Mouse (Mus musculus) CH12.LX (cell line): ENCODE results near the gene Ubl4a. TPM values are rescaled to one million over a fixed set of nuclear protein-coding genes. Genes with fewer than 3 reads are reported as not detected.
"Not testable (repeated sequence)": the region's sequence is repeated elsewhere in the genome, so short reads cannot be mapped to it uniquely, and the experiment has no call there.

ENCODE experiments used
- DNase-seq: peaks from one replicate; pipeline ENCODE4 v3.0.0-alpha.2; 2013; ENCODE audit errors: extremely low read depth
- H3K27ac ChIP-seq: 2 replicates; pipeline ENCODE4 v1.5.1; 2012; ENCODE audit warnings: low read depth, mild to moderate bottlenecking, control low read depth, moderate library complexity; ENCODE audit not compliant: insufficient read depth
- H3K27me3 ChIP-seq: replicated peaks from 2 replicates; pipeline ENCODE3; 2012; ENCODE audit warnings: inconsistent platforms
- H3K36me3 ChIP-seq, 2 experiments: replicated peaks in 1 of 2; 2 replicates each; pipeline versions ENCODE3 to v1.6.1; 2012; ENCODE audit warnings: inconsistent platforms in 1 of 2, low read length in 1 of 2, mild to moderate bottlenecking in 1 of 2, mixed read lengths in 1 of 2, moderate library complexity in 1 of 2; ENCODE audit not compliant: control insufficient read depth in 1 of 2, insufficient read depth in 1 of 2
- H3K4me1 ChIP-seq, 2 experiments: 2 replicates each; pipeline ENCODE4 v1.6.1; 2012; ENCODE audit warnings: inconsistent platforms in 1 of 2, moderate library complexity in 1 of 2; ENCODE audit not compliant: insufficient read depth in 2 of 2, control insufficient read depth in 1 of 2
- H3K4me2 ChIP-seq: 2 replicates; pipeline ENCODE4 v1.6.1; 2012; ENCODE audit warnings: low read depth, mild to moderate bottlenecking, control low read depth; ENCODE audit not compliant: poor library complexity, insufficient read depth, severe bottlenecking
- H3K4me3 ChIP-seq, 3 experiments: fragments of 150-350 bp in 1 of 3; sonication (generic) in 1 of 3; replicated peaks in 1 of 3; 2 replicates each; pipeline versions ENCODE3 to v1.5.1; 2011 to 2012; ENCODE audit warnings: low read depth in 2 of 3, low read length in 2 of 3, mild to moderate bottlenecking in 2 of 3, moderate library complexity in 2 of 3, control low read depth in 1 of 3, improper control_type of control experiment in 1 of 3, inconsistent platforms in 1 of 3, mixed read lengths in 1 of 3; ENCODE audit not compliant: poor library complexity in 1 of 3
- H3K79me2 ChIP-seq: replicated peaks from 2 replicates; pipeline ENCODE4 v1.6.1; 2012; ENCODE audit warnings: mild to moderate bottlenecking, moderate library complexity; ENCODE audit not compliant: control insufficient read depth, poor library complexity, insufficient read depth, severe bottlenecking; ENCODE audit errors: extremely low read depth
- H3K9ac ChIP-seq: 2 replicates; pipeline ENCODE4 v1.6.1; 2012; ENCODE audit warnings: low read depth, mild to moderate bottlenecking, control low read depth, moderate library complexity; ENCODE audit not compliant: insufficient read depth
- H3K9me3 ChIP-seq: replicated peaks from 2 replicates; pipeline ENCODE3; 2012; ENCODE audit warnings: low read length, inconsistent platforms, mixed read lengths
- CTCF ChIP-seq, 2 experiments: IDR thresholded peaks in 1 of 2; conservative IDR thresholded peaks in 1 of 2; 2 replicates each; pipeline ENCODE4 v1.5.1; 2011 to 2012; ENCODE audit warnings: low read depth in 2 of 2, low read length in 2 of 2, improper control_type of control experiment in 1 of 2, inconsistent platforms in 1 of 2, mild to moderate bottlenecking in 1 of 2, moderate library complexity in 1 of 2
- ELF1 ChIP-seq: IDR thresholded peaks from 2 replicates; pipeline ENCODE4 v1.6.1; 2014; ENCODE audit warnings: low read depth, mild to moderate bottlenecking, inconsistent platforms, low read length, improper control_type of control experiment
- EP300 ChIP-seq: IDR thresholded peaks from 2 replicates; pipeline ENCODE4 v1.6.1; 2011; ENCODE audit warnings: low read length, improper control_type of control experiment
- HCFC1 ChIP-seq: IDR thresholded peaks from 2 replicates; pipeline ENCODE4 v1.6.1; 2012; ENCODE audit warnings: low read depth, mild to moderate bottlenecking, inconsistent platforms, low read length, improper control_type of control experiment
- JUND ChIP-seq: conservative IDR thresholded peaks from 2 replicates; pipeline ENCODE4 v1.6.1; 2011; ENCODE audit warnings: low read depth, low read length, improper control_type of control experiment
- KAT2A ChIP-seq: IDR thresholded peaks from 2 replicates; pipeline ENCODE4 v1.6.1; 2012; ENCODE audit warnings: low read length, improper control_type of control experiment, inconsistent platforms; ENCODE audit not compliant: insufficient replicate concordance
- MAX ChIP-seq: IDR thresholded peaks from 2 replicates; pipeline ENCODE4 v1.6.1; 2011; ENCODE audit warnings: low read length, improper control_type of control experiment
- MAZ ChIP-seq: IDR thresholded peaks from 2 replicates; pipeline ENCODE4 v1.6.1; 2012; ENCODE audit warnings: low read depth, mild to moderate bottlenecking, inconsistent platforms, low read length, improper control_type of control experiment, moderate library complexity
- NELFE ChIP-seq: IDR thresholded peaks from 2 replicates; pipeline ENCODE4 v1.6.1; 2011; ENCODE audit warnings: low read depth, low read length, improper control_type of control experiment
- NRF1 ChIP-seq: IDR thresholded peaks from 2 replicates; pipeline ENCODE4 v1.6.1; 2014; ENCODE audit warnings: low read depth, mild to moderate bottlenecking, inconsistent platforms, low read length, improper control_type of control experiment, moderate library complexity
- POLR2A ChIP-seq: IDR thresholded peaks from 2 replicates; pipeline ENCODE4 v1.6.1; 2011; ENCODE audit warnings: low read depth, mild to moderate bottlenecking, improper control_type of control experiment, low read length
- POLR2AphosphoS2 ChIP-seq: IDR thresholded peaks from 2 replicates; pipeline ENCODE4 v1.6.1; 2011; ENCODE audit warnings: low read depth, low read length, improper control_type of control experiment
- SIN3A ChIP-seq: IDR thresholded peaks from 2 replicates; pipeline ENCODE4 v1.6.1; 2012; ENCODE audit warnings: low read length, improper control_type of control experiment, inconsistent platforms
- TBP ChIP-seq: conservative IDR thresholded peaks from 2 replicates; pipeline ENCODE4 v1.6.1; 2011; ENCODE audit warnings: low read depth, low read length, improper control_type of control experiment
- TCF12 ChIP-seq: IDR thresholded peaks from 2 replicates; pipeline ENCODE4 v1.6.1; 2014; ENCODE audit warnings: low read depth, mild to moderate bottlenecking, inconsistent platforms, low read length, improper control_type of control experiment
- USF1 ChIP-seq: IDR thresholded peaks from 2 replicates; pipeline ENCODE4 v1.6.1; 2014; ENCODE audit warnings: low read depth, mild to moderate bottlenecking, inconsistent platforms, low read length, improper control_type of control experiment
- ZC3H11A ChIP-seq: IDR thresholded peaks from 2 replicates; pipeline ENCODE4 v1.6.1; 2012; ENCODE audit warnings: low read depth, mild to moderate bottlenecking, inconsistent platforms, low read length, improper control_type of control experiment
- ZMIZ1 ChIP-seq: IDR thresholded peaks from 2 replicates; pipeline ENCODE4 v1.6.1; 2012; ENCODE audit warnings: low read depth, mild to moderate bottlenecking, inconsistent platforms, low read length, improper control_type of control experiment
- ZNF384 ChIP-seq: IDR thresholded peaks from 2 replicates; pipeline ENCODE4 v1.6.1; 2012; ENCODE audit warnings: low read depth, low read length, improper control_type of control experiment, inconsistent platforms
- dilution Hi-C: fragments of 300-500 bp; cut with MboI; formaldehyde crosslinking; loops from 2 replicates; pipeline ENCODE4 v1.14.3; 2020; ENCODE audit warnings: low sequenced_read_pairs; ENCODE audit not compliant: extremely low pct_unique_long_range_greater_than_20kb, extremely low pct_ligation_motif_present
- in situ Hi-C: fragments of 300-500 bp; cut with MboI; formaldehyde crosslinking; loops from 3 replicates; pipeline ENCODE4 v1.14.3; 2019; ENCODE audit warnings: low sequenced_read_pairs, low pct_ligation_motif_present, low pct_unique_long_range_greater_than_20kb, mixed read lengths
- polyA plus RNA-seq: library from polyadenylated mRNA; unstranded; fragments of >175 nt; gene quantifications from 2 replicates; pipeline ENCODE4 v1.2.1, GENCODE M21; 2012; ENCODE audit warnings: low read depth; ENCODE audit not compliant: insufficient read length
- total RNA-seq, 2 experiments: library from RNA; depleted of rRNA; stranded (reverse); fragments of 300-350 nt in 1 of 2; fragments of >200 nt in 1 of 2; gene quantifications; 2 replicates each; pipeline ENCODE4 v1.2.3; 2012 to 2014

Gene Ubl4a
- total and polyA plus RNA-seq, 3 experiments = 12.7 to 39.2 (median 19.3) TPM

GRCm38 (mm10) chrX:74357069-74357468 lies 15.9 kb downstream of the Ubl4a start:
- H3K9me3 ChIP-seq, H3K27me3 ChIP-seq, DNase-seq, in situ Hi-C loops, H3K36me3 ChIP-seq, H3K4me2 ChIP-seq, H3K4me1 ChIP-seq, H3K4me3 ChIP-seq, H3K79me2 ChIP-seq, dilution Hi-C loops, H3K9ac ChIP-seq, H3K27ac ChIP-seq: not testable (repeated sequence)
- 0 out of 2 replicates have a peak, but pooled peaks have one; percentile 53 for TF ChIP-seq TBP

GRCm38 (mm10) chrX:74353467-74353770 lies 19.6 kb downstream of the Ubl4a start, which contains the start of gene Lage3:
TSS of gene Lage3 (minus strand) at chrX:74353618.
- no peaks in the 10 kb centered on the region for H3K9me3 ChIP-seq
- TF ChIP-seq ZC3H11A = no peak
- 0 out of 2 replicates have a peak, but pooled peaks have one; percentile 34 for TF ChIP-seq SIN3A
- TF ChIP-seq POLR2A = peak; percentile 71
- TF ChIP-seq POLR2AphosphoS2 = no peak
- TF ChIP-seq ZMIZ1 = 0 out of 2 replicates have a peak, but pooled peaks have one; percentile 44
- peak; percentile 71 for TF ChIP-seq NELFE
- no peak for TF ChIP-seq ZNF384
- TF ChIP-seq CTCF (conservative IDR thresholded peaks at IDR 0.05 in 1 of 2, IDR thresholded peaks at IDR 0.05 in 1 of 2; ENCODE audit: low read depth in 2 of 2, low read length in 2 of 2) = no peak
- TF ChIP-seq ELF1 = peak; percentile 41; the same call in 1 of the 2 replicates
- peak; percentile 77 for TF ChIP-seq NRF1
- peak; percentile 62 for TF ChIP-seq TCF12
- TF ChIP-seq USF1 = no peak
- 0 out of 2 replicates have a peak, but pooled peaks have one; percentile 17 for TF ChIP-seq KAT2A
- TF ChIP-seq MAX = no peak
- peak; percentile 51 for TF ChIP-seq HCFC1
- TF ChIP-seq MAZ = peak; percentile 56; the same call in 1 of the 2 replicates
- no peak for TF ChIP-seq JUND
- no peak for TF ChIP-seq EP300
- peak within 1 kb of the TSS; percentile 61 to 88 (median 68) for H3K4me3 ChIP-seq
- H3K79me2 ChIP-seq = 0 out of 2 replicates have a peak, but pooled peaks cover 4% of the 10 kb centered on the region
- H3K36me3 ChIP-seq = no peaks in the 10 kb centered on the region
- 0 out of 2 replicates have a peak within 1 kb of the TSS, but pooled peaks have one; percentile 27 for H3K27ac ChIP-seq
- peak; percentile 75 for DNase-seq
- peak within 1 kb of the TSS; percentile 79 for H3K9ac ChIP-seq
- peak within 1 kb of the TSS; percentile 44 for H3K4me2 ChIP-seq
- H3K4me1 ChIP-seq = no peaks in the 10 kb centered on the region
- H3K27me3 ChIP-seq = no peaks in the 10 kb centered on the region
- dilution Hi-C loops (no loop called here), in situ Hi-C loops (no loop called here)
